Mouse (Mus musculus): Measurements from ENCODE around the gene Hyal1.

GRCm38 (mm10) chr9:107542721-107543120 is 34.0 kb upstream of the Hyal1 start:
- TF ChIP-seq CTCF (conservative IDR thresholded peaks at IDR 0.05; ENCODE audit: insufficient read depth, insufficient read length, low read depth, low read length) (no peak), POLR2A (IDR thresholded peaks at IDR 0.05; ENCODE audit: low read depth, low read length) (no peak)

Measured in kidney, adult 2 months (tissue).